Mouse (Mus musculus) lung, postnatal 0 days (tissue): ENCODE results near the gene Gm20767. TPM values are rescaled to one million over a fixed set of nuclear protein-coding genes. Genes with fewer than 3 reads are reported as not detected.
"Not testable (repeated sequence)": the region's sequence is repeated elsewhere in the genome, so short reads cannot be mapped to it uniquely, and the experiment has no call there.

Experiments
- ATAC-seq: fragments of 200-750 bp; cut with Nextera tagmentation; 2 replicates; pipeline ENCODE4 v1.8.0; 2017; ENCODE audit warnings: moderate library complexity
- DNase-seq: peaks from one replicate; pipeline ENCODE4 v3.0.0-alpha.2; 2016; ENCODE audit warnings: low spot score
- H3K27ac ChIP-seq: fragments of 300-500 bp; sonication (generic); 2 replicates; pipeline ENCODE4 v1.5.1; 2014; ENCODE audit warnings: antibody characterized with exemption, mild to moderate bottlenecking, low read length, mixed read lengths
- H3K27me3 ChIP-seq: fragments of 300-500 bp; sonication (generic); replicated peaks from 2 replicates; pipeline ENCODE4 v1.6.1; 2014; ENCODE audit warnings: low read length, mixed read lengths; ENCODE audit not compliant: insufficient read depth
- H3K36me3 ChIP-seq: fragments of 300-500 bp; sonication (generic); 2 replicates; pipeline ENCODE4 v1.6.1; 2014; ENCODE audit warnings: low read length, mixed read lengths; ENCODE audit not compliant: insufficient read depth
- H3K4me1 ChIP-seq: fragments of 300-500 bp; sonication (generic); 2 replicates; pipeline ENCODE4 v1.6.1; 2014; ENCODE audit warnings: antibody characterized with exemption, low read depth, low read length, mixed read lengths; ENCODE audit not compliant: insufficient read depth
- H3K4me2 ChIP-seq: fragments of 300-500 bp; sonication (generic); replicated peaks from 2 replicates; pipeline ENCODE4 v1.6.1; 2014; ENCODE audit warnings: low read depth, mild to moderate bottlenecking, low read length, moderate library complexity, mixed read lengths
- H3K4me3 ChIP-seq: fragments of 300-500 bp; sonication (generic); 2 replicates; pipeline ENCODE4 v1.5.1; 2014; ENCODE audit warnings: low read depth, low read length
- H3K9ac ChIP-seq: fragments of 300-500 bp; sonication (generic); replicated peaks from 2 replicates; pipeline ENCODE4 v1.6.1; 2014; ENCODE audit warnings: low read depth, mild to moderate bottlenecking
- H3K9me3 ChIP-seq: fragments of 300-500 bp; sonication (generic); 2 replicates; pipeline ENCODE4 v1.6.1; 2016; ENCODE audit warnings: low read length, mixed read lengths
- WGBS: fragments of 180-500 bp; shearing (Covaris S2); extraction: QIAGEN DNeasy Blood & Tissue Kit; methylation state at CpG from one replicate; pipeline ENCODE4 v1.1.7; 2014; 5-methylcytosine and 5-hydroxymethylcytosine counted together
- polyA plus RNA-seq: library from polyadenylated mRNA; unstranded; fragments of >200 nt; fragmentation: Nextera tagmentation; extraction: Ambion mirVana; gene quantifications from 2 replicates; pipeline ENCODE4 v1.2.1, GENCODE M21; 2015

The Gm20767 gene
- polyA plus RNA-seq: not detected in 2 replicates

DNA sequence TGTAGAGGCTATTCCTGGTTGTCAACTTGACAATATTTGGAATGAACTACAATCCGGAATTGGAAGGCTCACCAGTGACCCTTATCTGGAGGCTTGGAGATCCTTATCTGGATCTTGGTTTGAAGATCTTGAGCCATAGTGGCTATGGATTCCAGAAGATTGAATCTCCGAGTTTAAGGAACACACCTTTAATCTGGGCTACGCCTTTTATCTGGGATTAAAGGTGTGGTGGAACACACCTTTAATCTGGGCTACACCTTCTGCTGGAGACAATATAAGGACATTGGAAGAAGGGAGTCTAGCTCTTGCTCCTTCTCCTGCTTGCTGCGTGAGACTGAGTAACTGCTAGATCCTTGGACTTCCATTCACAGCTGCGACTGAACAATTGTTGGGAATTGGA is at the start of gene Gm20767:
TSS of gene Gm20767 (plus strand) at position 301 of the 400 bp plus-strand sequence.
- H3K4me3 ChIP-seq, H3K27me3 ChIP-seq, H3K4me2 ChIP-seq, H3K27ac ChIP-seq, H3K4me1 ChIP-seq, ATAC-seq, DNase-seq, H3K9me3 ChIP-seq, H3K9ac ChIP-seq, H3K36me3 ChIP-seq: not testable (repeated sequence)
- WGBS: 92% methylated on average over 1 of the region's 5 CpGs

DNA sequence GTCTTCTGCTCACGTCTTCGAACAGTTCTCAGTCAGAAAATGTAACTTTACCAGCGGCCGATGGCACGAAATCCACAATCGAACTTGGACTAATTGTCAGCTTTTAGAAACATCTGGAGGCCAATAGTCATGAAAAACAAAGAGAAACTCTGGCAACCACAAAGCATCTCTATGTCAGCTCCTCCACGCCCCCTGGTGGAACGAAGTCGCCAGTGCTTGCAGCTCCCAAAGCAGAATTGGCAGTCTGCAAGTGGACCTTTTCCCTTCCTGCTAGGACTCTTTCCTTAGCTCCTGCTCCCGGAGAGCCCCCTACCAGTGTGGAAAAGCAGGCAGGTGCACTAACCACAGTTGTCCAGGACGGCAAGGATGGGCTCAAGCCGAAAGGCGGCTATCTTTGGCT is 47.1 kb upstream of the Gm20767 start:
- not testable (repeated sequence) for H3K9ac ChIP-seq, H3K9me3 ChIP-seq, H3K36me3 ChIP-seq, H3K4me2 ChIP-seq, H3K27ac ChIP-seq, H3K4me1 ChIP-seq, H3K4me3 ChIP-seq, ATAC-seq, DNase-seq, H3K27me3 ChIP-seq
- no CpG with 5 or more reads among the region's 13 CpGs for WGBS

DNA sequence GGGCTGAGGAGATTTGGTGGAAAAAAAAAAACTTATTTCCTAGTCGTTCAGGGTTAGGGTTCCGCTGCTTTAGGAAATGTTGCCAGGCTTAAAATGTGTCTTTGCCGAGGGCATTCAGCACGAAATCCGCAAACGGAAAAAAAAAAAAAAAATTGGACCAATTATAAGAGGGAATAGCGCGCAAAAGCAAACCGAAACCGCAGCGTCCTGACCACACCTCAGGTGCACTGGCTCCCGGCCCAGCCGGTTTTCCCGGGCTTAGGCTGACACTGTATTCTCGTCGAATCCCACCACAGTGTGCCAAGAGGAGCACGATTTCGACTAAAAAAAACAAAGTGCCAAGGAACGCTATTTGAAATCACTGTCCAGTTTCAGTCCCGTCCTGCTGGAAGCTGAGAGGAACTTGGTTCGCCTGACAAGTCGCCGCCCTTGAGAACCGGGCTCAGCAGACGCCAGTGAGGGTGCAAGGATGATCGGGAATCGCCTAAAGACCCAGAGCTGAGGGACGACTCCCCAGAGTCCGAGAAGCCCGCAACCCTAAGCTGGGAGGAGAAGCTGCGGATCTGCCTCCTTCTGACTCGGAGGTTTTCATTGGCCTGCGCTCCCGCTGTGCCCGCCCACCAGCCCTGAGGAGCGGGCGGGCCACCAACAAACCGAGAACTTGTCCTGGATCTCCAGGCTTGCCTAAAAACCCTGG is 43.7 kb upstream of the Gm20767 start:
- WGBS: 1% methylated on average over 21 of the region's 38 CpGs

DNA sequence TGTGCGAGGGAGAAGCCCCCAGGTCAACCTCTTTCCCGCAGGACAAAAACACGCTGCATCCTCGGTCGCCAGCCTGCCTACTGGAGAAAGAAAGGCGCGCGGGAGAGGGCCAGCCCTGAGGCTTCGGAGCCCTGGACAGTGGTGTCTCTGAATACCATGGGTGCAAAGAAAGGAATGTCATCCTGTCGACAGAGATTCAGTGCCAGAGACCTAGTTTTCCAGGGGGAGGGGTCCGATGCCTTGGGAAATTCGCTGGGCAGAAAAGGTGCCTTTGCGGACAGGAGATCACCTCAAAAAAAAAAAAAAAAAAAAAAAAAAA is 43.1 kb upstream of the Gm20767 start:
- not testable (repeated sequence) for H3K4me3 ChIP-seq, H3K36me3 ChIP-seq, H3K9ac ChIP-seq, DNase-seq, H3K9me3 ChIP-seq, H3K27me3 ChIP-seq, H3K27ac ChIP-seq, H3K4me2 ChIP-seq, H3K4me1 ChIP-seq
- 0% methylated on average over 5 of the region's 13 CpGs for WGBS
- ATAC-seq: 0 out of 2 replicates have a peak, but pooled peaks have one; percentile 9

More for the DNA sequence above, 43.7 kb upstream of the Gm20767 start:
- not testable (repeated sequence) for H3K27me3 ChIP-seq, DNase-seq, H3K36me3 ChIP-seq, H3K4me1 ChIP-seq, H3K27ac ChIP-seq, H3K9ac ChIP-seq, H3K9me3 ChIP-seq
- Histone ChIP-seq H3K4me2 (peak overlapping the region; percentile 33; the same call in 1 of the 2 replicates), H3K4me3 (peak overlapping the region; percentile 31)
- ATAC-seq: peak; percentile 54; the same call in 1 of the 2 replicates

DNA sequence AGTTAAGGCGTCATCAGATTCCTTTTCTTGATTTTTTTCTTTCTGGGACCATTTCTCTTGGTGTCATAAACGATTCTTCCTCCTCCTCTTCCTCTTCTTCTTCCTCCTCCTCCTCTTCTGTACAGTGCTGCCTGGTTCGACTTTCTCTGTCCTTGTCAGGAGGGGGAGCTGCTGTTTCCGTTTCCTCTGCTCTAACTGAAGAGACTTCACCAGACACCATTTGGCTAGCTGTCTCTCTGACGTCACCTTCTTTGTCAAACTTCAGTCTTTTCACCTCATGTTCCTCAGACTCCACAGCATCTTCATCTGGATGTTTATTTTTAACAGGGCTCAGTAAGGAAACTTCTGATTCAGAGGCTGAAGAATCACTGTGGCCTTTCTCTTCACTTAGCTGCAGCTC is 40.7 kb upstream of the Gm20767 start:
- not testable (repeated sequence) for H3K9me3 ChIP-seq, H3K4me1 ChIP-seq, DNase-seq, H3K36me3 ChIP-seq, H3K27ac ChIP-seq, H3K9ac ChIP-seq, H3K27me3 ChIP-seq, H3K4me3 ChIP-seq, H3K4me2 ChIP-seq, ATAC-seq
- no CpG with 5 or more reads among the region's 5 CpGs for WGBS

DNA sequence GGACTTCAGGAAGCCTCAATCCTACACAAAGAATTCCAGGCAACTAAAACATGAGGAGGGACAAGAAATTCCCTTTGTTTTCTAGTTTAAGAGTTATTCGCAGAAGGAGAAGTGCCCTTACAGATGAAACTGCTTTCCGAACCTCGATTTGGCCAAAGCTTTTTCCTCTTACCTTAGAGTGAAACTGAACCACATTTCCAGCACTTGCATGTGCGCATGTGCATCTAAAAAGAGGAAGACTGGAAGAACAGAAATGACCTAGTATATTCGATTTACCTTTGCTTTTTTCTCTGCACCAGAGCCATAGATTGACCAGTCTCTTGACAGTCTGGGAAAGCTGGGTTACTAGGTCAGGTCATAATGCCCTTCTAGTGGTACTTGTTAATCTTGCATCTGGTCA is 33.5 kb upstream of the Gm20767 start:
- not testable (repeated sequence) for DNase-seq, H3K4me1 ChIP-seq, H3K9me3 ChIP-seq, H3K9ac ChIP-seq, H3K4me3 ChIP-seq, H3K36me3 ChIP-seq, H3K27ac ChIP-seq, ATAC-seq, H3K4me2 ChIP-seq, H3K27me3 ChIP-seq
- no CpG with 5 or more reads among the region's 5 CpGs for WGBS

DNA sequence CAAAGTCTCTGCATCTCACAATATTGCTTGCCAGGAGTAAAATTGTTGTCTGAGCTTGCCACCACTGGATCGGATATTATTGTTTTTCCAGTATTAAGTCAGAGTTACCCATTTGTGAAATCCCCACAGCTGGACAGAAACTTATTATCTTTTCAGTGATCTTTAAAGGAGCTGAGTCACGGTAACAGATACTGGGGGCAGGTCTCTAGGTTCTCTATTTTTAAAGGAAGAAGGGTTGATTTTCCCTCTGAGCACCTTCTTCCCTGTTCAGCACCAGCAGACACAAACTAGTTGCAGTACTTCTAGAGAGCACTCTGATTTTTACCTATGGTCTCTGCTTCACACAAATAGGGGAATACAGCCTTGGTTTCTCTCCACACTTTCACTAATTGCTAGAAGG is 33.0 kb upstream of the Gm20767 start:
- 73% methylated on average over 2 of the region's 2 CpGs for WGBS
- not testable (repeated sequence) for ATAC-seq

DNA sequence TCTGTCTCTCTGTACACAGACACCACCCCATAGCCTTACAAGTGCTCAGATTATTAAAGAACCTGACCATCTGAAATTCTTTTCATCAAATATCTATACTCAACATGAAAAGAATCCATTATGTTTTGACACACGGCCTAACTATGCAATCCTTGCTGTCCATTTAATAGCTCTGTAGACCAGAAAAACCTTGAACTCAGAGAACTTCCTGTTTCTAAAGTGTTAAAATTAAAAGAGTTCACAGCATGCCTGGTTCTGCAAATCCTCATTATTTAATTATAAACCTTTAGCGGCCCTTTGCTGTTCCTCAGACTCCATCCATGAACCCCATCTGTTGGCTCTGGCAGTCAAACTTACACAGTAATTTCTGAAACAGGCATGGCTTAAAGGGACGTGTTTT is 2.3 kb downstream of the Gm20767 start:
- 73% methylated on average over 2 of the region's 3 CpGs for WGBS
- H3K9ac ChIP-seq, H3K4me3 ChIP-seq, ATAC-seq, H3K4me2 ChIP-seq, H3K27me3 ChIP-seq, H3K36me3 ChIP-seq, H3K27ac ChIP-seq, DNase-seq, H3K4me1 ChIP-seq, H3K9me3 ChIP-seq: not testable (repeated sequence)

More for the DNA sequence above, 33.0 kb upstream of the Gm20767 start:
- H3K4me2 ChIP-seq, H3K27ac ChIP-seq, H3K27me3 ChIP-seq, H3K4me1 ChIP-seq, DNase-seq, H3K9ac ChIP-seq, H3K4me3 ChIP-seq, H3K9me3 ChIP-seq, H3K36me3 ChIP-seq: not testable (repeated sequence)

DNA sequence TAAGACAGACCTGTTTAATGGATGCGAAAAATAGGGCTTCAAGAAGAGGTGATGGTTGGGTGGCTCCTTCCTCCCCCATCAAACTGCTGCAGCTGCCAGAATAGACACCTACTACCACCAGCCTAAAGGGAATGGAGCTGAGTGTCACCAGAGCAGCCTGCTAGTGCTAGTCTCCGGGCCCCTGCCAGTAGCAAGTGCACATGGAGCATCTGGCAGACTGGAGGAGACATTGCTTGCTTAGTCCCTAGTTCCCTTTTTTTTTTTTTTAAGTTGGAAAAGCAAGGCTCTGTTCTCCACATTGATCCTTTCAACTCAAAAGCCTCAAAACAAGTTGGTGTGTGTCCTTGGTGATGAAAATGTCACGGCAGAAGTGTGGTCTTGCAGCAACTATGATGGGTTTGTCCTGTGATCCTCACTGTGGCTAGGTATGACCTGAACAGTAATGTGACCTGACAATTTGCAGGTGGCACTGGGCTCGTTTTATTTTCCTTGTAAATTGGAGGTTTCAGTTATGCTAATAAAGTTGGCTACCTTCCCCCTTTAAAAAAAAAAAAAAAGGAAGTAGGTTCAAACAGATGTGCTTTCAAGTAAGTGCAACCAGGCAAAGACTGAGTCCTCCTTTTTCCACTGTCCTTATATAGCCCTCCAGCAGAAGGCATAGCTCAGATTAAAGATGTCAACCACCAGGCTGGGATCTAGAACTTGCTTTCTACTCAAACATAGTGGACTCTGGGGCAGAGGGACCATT is 9.8 kb downstream of the Gm20767 start:
- ATAC-seq, H3K9me3 ChIP-seq, H3K4me1 ChIP-seq, H3K4me2 ChIP-seq, DNase-seq, H3K27me3 ChIP-seq, H3K36me3 ChIP-seq, H3K4me3 ChIP-seq, H3K9ac ChIP-seq, H3K27ac ChIP-seq: not testable (repeated sequence)
- WGBS: 48% methylated on average over 3 of the region's 4 CpGs
